Comparison of ENCODE assay signal across 11 mouse cellular contexts in the genomic region with DNA sequence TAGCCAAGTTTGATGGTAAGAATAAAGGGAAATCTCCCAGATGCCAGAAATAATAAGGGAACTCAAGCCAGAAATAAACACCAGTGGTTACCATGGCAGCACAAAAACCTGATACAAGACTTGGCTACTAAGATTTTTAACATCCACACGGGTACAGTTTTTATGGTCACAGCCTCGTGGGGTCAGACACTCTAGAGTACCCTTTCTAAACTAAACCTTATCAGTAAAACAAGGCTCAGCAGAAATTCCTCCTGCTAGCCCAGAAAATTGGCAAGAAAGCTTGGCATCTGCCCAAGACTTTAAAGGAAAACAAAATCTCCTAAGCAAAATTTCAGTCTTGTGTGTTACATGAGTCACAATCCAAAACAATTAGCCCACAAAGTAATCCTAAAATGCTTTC. TPM values are rescaled to one million over a fixed set of nuclear protein-coding genes. Genes with fewer than 3 reads are reported as not detected.
DNase-seq lines count a peak whose midpoint lies in the region; ATAC-seq lines count a peak whose summit lies in the region.
"Had no signal": no experiment of that assay in that cellular context is flagged by ENCODE, and none has a peak within 500 bp of the region (broad histone marks: within the 10 kb centered on the region; RNA-seq: fewer than 3 reads in every experiment).

No protein-coding gene starts in this region.

- no peak overlapping the region for H3K4me3 ChIP-seq in kidney, embryonic 14.5 days (ENCODE audit: low read length)
- H3K4me3 ChIP-seq: embryonic facial prominence, embryonic 12.5 days had no signal

- peak; percentile 16 for DNase-seq in kidney, adult 9 months
- DNase-seq in 3T3-L1 (ENCODE audit: low read depth, low spot score) = peak; percentile 22
- peak; percentile 52 for DNase-seq in adipocyte (ENCODE audit: low spot score)
- DNase-seq in heart, postnatal 10 days = peak; percentile 61 to 72
- DNase-seq in testis, postnatal 14 days (ENCODE audit: low spot score) = no peak
- DNase-seq in adrenal gland, adult 8-10 months = no peak
- no peak for DNase-seq in right cerebral cortex, postnatal 25 days

- WGBS in kidney, embryonic 14.5 days = 2% methylated on average over 2 of the region's 2 CpGs

- no peaks in the 10 kb centered on the region for H3K9me3 ChIP-seq in kidney, embryonic 14.5 days (ENCODE audit: control insufficient read depth, low read length)
- H3K9me3 ChIP-seq: embryonic facial prominence, embryonic 12.5 days had no signal

- no peak overlapping the region for H3K9ac ChIP-seq in kidney, embryonic 14.5 days (ENCODE audit: low read depth, low read length)
- H3K9ac ChIP-seq: embryonic facial prominence, embryonic 12.5 days had no signal

- no peak overlapping the region for H3K27ac ChIP-seq in kidney, embryonic 14.5 days (ENCODE audit: low read depth, low read length)
- H3K27ac ChIP-seq: embryonic facial prominence, embryonic 12.5 days had no signal

- peaks cover 5% of the 10 kb centered on the region; the same call in 1 of the 2 replicates for H3K4me1 ChIP-seq in kidney, embryonic 14.5 days (ENCODE audit: control insufficient read depth, insufficient read depth, low read length)

- intact Hi-C loops in heart, postnatal 10 days (cut with DNase I) = no loop called here

- H3K4me2 ChIP-seq in kidney, embryonic 14.5 days (replicated peaks; ENCODE audit: low read depth, low read length) = no peak overlapping the region
- H3K4me2 ChIP-seq: embryonic facial prominence, embryonic 12.5 days had no signal

- H3K36me3 ChIP-seq in kidney, embryonic 14.5 days (ENCODE audit: control insufficient read depth, insufficient read depth, low read length) = no peaks in the 10 kb centered on the region
- H3K36me3 ChIP-seq: embryonic facial prominence, embryonic 12.5 days had no signal

- ATAC-seq in kidney, embryonic 14.5 days (ENCODE audit: low FRiP score, low TSS enrichment) = no peak
- ATAC-seq: intestine, embryonic 16.5 days had no signal

- no peaks in the 10 kb centered on the region for H3K27me3 ChIP-seq in kidney, embryonic 14.5 days (ENCODE audit: control insufficient read depth, insufficient read depth, low read length)
- H3K27me3 ChIP-seq: embryonic facial prominence, embryonic 12.5 days had no signal

RNA-seq across cellular contexts. Expression of gene Hmcn1, which starts 17.0 kb away (rescaled TPM):
- 34.0 and 40.2 TPM in 2 replicates for polyA plus RNA-seq in kidney, embryonic 14.5 days (2014; fragmentation: Nextera tagmentation; extraction: Ambion mirVana)
- total RNA-seq in heart, postnatal 10 days (2021) = 10 to 100 TPM; 39.5 to 43.6 TPM
- 1 to 10 TPM; 1.2 to 2.5 (median 1.8) TPM for total RNA-seq in adrenal gland, adult 8-10 months (2022)
- total RNA-seq: MEL had no signal

Comparison
In these comparisons a context has a peak if more than half of its experiments do, and no peak if none do; other contexts are left out.
1. DNase-seq: peak in kidney, adult 9 months (single experiment), 3T3-L1 (single experiment), adipocyte (single experiment) and heart, postnatal 10 days (2 of 2); none in testis, postnatal 14 days (single experiment), adrenal gland, adult 8-10 months (single experiment) and right cerebral cortex, postnatal 25 days (single experiment).
2. RNA of gene Hmcn1, which starts 17.0 kb away (total RNA-seq): 39.5 to 43.6 TPM in heart, postnatal 10 days; 1.2 to 2.5 TPM in adrenal gland, adult 8-10 months; every median in the first group is over 10 times any median in the second.